Mouse (Mus musculus): ENCODE results near the gene Gm10318.

DNA sequence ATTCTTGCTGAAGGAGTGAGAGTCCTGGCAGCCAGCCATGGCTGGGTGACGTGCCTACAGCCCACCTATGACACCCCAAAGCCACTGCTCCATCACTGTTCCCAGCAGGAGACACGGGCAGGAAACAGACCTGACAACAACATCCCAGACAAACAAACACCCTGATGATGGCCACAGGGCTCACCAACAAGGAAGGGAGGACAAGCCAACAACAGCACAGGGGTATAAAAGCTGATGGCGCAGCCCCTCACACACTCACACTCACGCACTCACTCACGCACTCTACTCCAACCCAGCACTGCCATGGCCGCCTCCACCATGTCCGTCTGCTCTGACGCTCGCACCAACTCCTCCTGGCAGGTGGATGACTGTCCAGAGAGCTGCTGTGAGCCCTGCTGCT is at the start of gene Gm10318:
- no peak for TF ChIP-seq EP300 (IDR thresholded peaks at IDR 0.05; ENCODE audit: insufficient read depth, low read depth, low read length)
- TF ChIP-seq CTCF (IDR thresholded peaks at IDR 0.05; ENCODE audit: low read depth, low read length) = no peak

Data from ES-Bruce4 (cell line).